Mouse (Mus musculus): Measurements from ENCODE around the gene Sel1l3. TPM values are rescaled to one million over a fixed set of nuclear protein-coding genes. Genes with fewer than 3 reads are reported as not detected.

Sel1l3 gene
- polyA plus RNA-seq, 1 experiment from 2014 or later = 1.5 TPM

DNA sequence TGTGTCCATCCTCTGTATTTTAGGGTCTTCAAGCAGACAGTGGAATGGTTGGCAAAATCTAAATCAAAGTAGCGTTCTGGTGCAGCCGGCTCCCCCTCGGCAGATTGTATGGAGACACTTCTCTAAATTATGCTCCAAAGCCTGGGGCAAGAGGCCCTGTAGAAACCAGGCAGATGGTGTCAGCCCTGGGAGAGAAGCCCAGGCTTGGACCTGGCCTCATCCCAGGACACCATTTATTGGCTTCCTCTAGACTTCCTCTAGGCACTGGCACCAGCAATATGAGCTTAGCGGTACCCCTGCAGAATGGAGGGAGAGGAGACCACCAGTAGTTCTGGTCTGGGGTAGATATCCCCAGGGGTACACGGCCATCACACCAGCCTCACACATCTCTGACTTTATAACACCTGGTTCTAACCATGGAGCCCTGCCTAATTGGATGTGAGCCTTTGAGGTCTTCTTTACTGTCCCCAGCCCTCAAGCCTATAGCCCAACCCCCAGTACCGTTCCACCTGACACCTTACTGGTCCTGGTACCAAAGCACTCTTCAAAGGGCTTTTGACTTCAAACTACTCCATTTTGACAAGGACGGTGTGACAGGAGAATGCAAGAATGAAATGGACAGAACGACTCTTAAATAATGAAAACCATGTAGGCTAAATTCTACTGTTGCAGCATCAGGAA, 52.1 kb downstream of the Sel1l3 start:
- Histone ChIP-seq H3K27me3 (ENCODE audit: control insufficient read depth, insufficient read depth, low read length) (no peaks in the 10 kb centered on the region), H3K9ac (ENCODE audit: low read length) (no peak overlapping the region), H3K9me3 (ENCODE audit: control insufficient read depth, low read length) (no peaks in the 10 kb centered on the region), H3K27ac (replicated peaks; ENCODE audit: low read depth, low read length) (no peak overlapping the region), H3K4me3 (ENCODE audit: low read depth, low read length) (no peak overlapping the region), H3K4me2 (ENCODE audit: low read depth, severe bottlenecking) (no peak overlapping the region), H3K36me3 (ENCODE audit: control insufficient read depth, insufficient read depth, low read length) (no peaks in the 10 kb centered on the region), H3K4me1 (ENCODE audit: control insufficient read depth, insufficient read depth, low read length) (no peaks in the 10 kb centered on the region)
- WGBS = 88% methylated on average over 8 of the region's 8 CpGs
- no peak for ATAC-seq (ENCODE audit: insufficient number of reproducible peaks, low FRiP score, low TSS enrichment, low read depth)
- no peak for DNase-seq (ENCODE audit: low spot score)

DNA sequence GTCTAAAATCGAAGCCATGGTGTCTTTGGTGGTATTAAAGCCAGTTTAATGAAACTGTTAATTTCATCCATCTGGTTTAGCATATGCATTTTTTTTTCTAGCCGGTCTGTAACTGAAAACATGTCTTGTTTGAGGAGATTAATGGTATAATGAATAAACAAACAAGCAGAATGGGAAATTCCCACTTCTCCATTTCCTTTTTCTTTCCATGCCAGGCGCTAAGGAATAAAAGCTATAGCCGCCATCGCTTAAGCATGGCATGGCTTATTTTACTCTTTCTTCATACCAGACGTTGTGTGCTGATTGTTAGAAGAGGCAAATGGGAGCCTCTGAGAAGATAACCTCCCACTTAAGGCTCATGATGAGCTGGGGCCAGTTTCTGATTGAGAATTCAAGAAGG, 53.5 kb downstream of the Sel1l3 start:
- Histone ChIP-seq H3K27me3 (ENCODE audit: control insufficient read depth, insufficient read depth, low read length) (no peaks in the 10 kb centered on the region), H3K4me3 (ENCODE audit: low read depth, low read length) (no peak overlapping the region), H3K27ac (replicated peaks; ENCODE audit: low read depth, low read length) (no peak overlapping the region), H3K4me1 (ENCODE audit: control insufficient read depth, insufficient read depth, low read length) (no peaks in the 10 kb centered on the region), H3K4me2 (ENCODE audit: low read depth, severe bottlenecking) (no peak overlapping the region), H3K36me3 (ENCODE audit: control insufficient read depth, insufficient read depth, low read length) (no peaks in the 10 kb centered on the region), H3K9ac (ENCODE audit: low read length) (no peak overlapping the region), H3K9me3 (ENCODE audit: control insufficient read depth, low read length) (no peaks in the 10 kb centered on the region)
- no peak for ATAC-seq (ENCODE audit: insufficient number of reproducible peaks, low FRiP score, low TSS enrichment, low read depth)
- DNase-seq (ENCODE audit: low spot score) = no peak
- 88% methylated on average over 6 of the region's 6 CpGs for WGBS

DNA sequence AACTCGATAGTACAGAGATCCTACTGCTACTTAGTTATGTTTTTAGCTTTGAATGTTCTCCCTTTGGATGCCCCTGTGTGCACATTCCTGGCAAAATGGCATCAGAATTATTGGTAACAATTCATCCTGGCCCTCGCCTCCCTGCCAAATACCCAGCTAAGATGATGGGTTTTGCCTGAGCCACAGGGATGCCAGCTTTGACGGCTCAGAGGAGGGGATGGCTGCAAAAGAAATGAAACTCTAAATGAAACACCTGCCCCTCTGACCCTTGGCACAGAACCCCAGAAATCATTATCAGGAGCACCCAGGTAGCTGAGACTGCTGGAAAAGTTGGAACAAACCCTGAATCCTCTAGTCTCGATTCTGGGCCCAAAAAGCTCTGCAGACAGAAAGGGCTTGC, 54.1 kb downstream of the Sel1l3 start:
- Histone ChIP-seq H3K27me3 (ENCODE audit: control insufficient read depth, insufficient read depth, low read length) (no peaks in the 10 kb centered on the region), H3K4me1 (ENCODE audit: control insufficient read depth, insufficient read depth, low read length) (no peaks in the 10 kb centered on the region), H3K27ac (replicated peaks; ENCODE audit: low read depth, low read length) (no peak overlapping the region), H3K4me2 (ENCODE audit: low read depth, severe bottlenecking) (no peak overlapping the region), H3K9me3 (ENCODE audit: control insufficient read depth, low read length) (no peaks in the 10 kb centered on the region), H3K36me3 (ENCODE audit: control insufficient read depth, insufficient read depth, low read length) (no peaks in the 10 kb centered on the region), H3K9ac (ENCODE audit: low read length) (no peak overlapping the region), H3K4me3 (ENCODE audit: low read depth, low read length) (no peak overlapping the region)
- no peak for ATAC-seq (ENCODE audit: insufficient number of reproducible peaks, low FRiP score, low TSS enrichment, low read depth)
- no peak for DNase-seq (ENCODE audit: low spot score)
- WGBS = 82% methylated on average over 4 of the region's 4 CpGs

DNA sequence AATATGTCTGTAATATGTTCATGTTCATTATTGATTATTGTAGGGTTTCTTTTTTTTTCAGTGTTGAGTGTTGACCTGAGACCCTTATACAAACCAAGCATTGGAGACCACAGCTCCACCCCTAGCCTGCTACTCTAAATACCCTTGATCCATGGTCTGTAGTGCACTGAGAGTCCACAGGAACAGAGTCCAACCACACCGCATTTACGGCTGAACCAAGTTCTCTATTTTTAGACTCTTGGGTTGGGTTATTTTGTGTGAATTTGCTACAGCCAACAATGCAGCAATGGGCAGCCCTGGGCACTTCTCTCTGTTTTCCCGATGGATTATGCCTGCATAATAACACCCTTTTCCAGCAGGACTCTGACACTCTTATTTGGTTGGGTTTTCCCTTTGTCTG, 54.6 kb downstream of the Sel1l3 start:
- H3K36me3 ChIP-seq (ENCODE audit: control insufficient read depth, insufficient read depth, low read length) = no peaks in the 10 kb centered on the region
- 94% methylated on average over 3 of the region's 3 CpGs for WGBS
- DNase-seq (ENCODE audit: low spot score) = no peak
- H3K27ac ChIP-seq (replicated peaks; ENCODE audit: low read depth, low read length) = no peak overlapping the region
- no peak for ATAC-seq (ENCODE audit: insufficient number of reproducible peaks, low FRiP score, low TSS enrichment, low read depth)
- no peaks in the 10 kb centered on the region for H3K9me3 ChIP-seq (ENCODE audit: control insufficient read depth, low read length)
- H3K9ac ChIP-seq (ENCODE audit: low read length) = no peak overlapping the region
- H3K4me2 ChIP-seq (ENCODE audit: low read depth, severe bottlenecking) = no peak overlapping the region
- no peaks in the 10 kb centered on the region for H3K4me1 ChIP-seq (ENCODE audit: control insufficient read depth, insufficient read depth, low read length)
- no peak overlapping the region for H3K4me3 ChIP-seq (ENCODE audit: low read depth, low read length)
- H3K27me3 ChIP-seq (ENCODE audit: control insufficient read depth, insufficient read depth, low read length) = no peaks in the 10 kb centered on the region

DNA sequence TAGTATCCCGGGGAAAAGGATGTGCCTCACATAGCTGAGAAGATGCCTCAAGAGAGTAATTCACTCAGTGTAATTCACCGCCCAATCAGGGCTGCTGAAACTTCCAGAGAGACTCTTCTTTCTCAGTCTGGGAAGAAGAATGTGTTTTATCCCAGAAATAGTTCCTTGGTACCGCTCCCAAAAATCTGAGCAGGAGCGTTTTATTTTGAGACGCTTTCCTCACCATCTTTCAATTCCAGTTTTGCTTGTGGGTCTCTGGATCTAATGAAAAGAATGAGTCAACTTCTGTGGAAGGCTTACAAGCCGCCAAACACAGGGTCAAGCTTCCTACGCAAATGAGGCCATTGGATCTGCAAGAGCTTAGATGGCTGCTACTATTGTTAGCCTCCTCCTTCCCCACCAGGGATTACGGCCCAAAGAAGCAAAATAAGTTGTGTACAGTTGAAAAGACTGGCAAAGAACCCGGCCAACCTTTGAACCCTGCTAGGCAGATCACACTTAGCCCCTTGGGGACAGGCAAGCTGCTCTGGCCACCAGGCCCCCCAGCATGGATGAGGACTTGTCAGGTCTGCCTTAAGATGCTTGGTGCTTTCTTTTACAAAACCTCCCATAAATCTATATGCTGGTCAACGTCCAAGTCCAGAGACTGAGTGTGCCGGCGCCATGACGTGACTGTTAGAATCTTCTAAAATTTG, 57.6 kb downstream of the Sel1l3 start:
- no peaks in the 10 kb centered on the region for H3K36me3 ChIP-seq (ENCODE audit: control insufficient read depth, insufficient read depth, low read length)
- no peak for DNase-seq (ENCODE audit: low spot score)
- 83% methylated on average over 13 of the region's 13 CpGs for WGBS

DNA sequence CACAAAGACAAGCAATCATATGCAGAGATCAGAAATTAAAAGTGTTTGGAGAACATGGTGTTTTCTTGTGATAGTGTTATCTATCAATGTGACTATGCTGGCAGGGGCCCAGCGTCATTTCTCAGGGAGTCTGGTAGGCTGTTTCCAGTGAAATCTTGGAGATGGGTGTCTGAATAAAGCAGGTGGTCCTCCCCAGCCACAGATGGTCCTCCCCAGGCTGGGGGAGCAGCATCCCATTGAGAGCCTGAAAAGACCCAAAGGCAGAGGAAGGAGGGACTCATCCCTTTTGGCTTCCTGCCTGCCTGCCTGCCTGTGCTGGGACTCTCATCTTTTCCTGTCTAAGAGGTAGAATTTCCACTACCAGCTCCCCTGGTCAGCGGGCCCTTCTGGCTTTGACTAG, 59.2 kb downstream of the Sel1l3 start:
- DNase-seq (ENCODE audit: low spot score) (no peak), ATAC-seq (ENCODE audit: insufficient number of reproducible peaks, low FRiP score, low TSS enrichment, low read depth) (no peak)
- no peak overlapping the region for H3K9ac ChIP-seq (ENCODE audit: low read length)
- WGBS = 88% methylated on average over 2 of the region's 2 CpGs
- no peaks in the 10 kb centered on the region for H3K4me1 ChIP-seq (ENCODE audit: control insufficient read depth, insufficient read depth, low read length)
- H3K27me3 ChIP-seq (ENCODE audit: control insufficient read depth, insufficient read depth, low read length) = no peaks in the 10 kb centered on the region
- no peak overlapping the region for H3K4me3 ChIP-seq (ENCODE audit: low read depth, low read length)
- no peak overlapping the region for H3K4me2 ChIP-seq (ENCODE audit: low read depth, severe bottlenecking)
- H3K9me3 ChIP-seq (ENCODE audit: control insufficient read depth, low read length) = no peaks in the 10 kb centered on the region
- no peak overlapping the region for H3K27ac ChIP-seq (replicated peaks; ENCODE audit: low read depth, low read length)
- no peaks in the 10 kb centered on the region for H3K36me3 ChIP-seq (ENCODE audit: control insufficient read depth, insufficient read depth, low read length)

More for the DNA sequence above, 57.6 kb downstream of the Sel1l3 start:
- H3K4me3 ChIP-seq (ENCODE audit: low read depth, low read length) = no peak overlapping the region
- H3K9ac ChIP-seq (ENCODE audit: low read length) = no peak overlapping the region
- H3K27me3 ChIP-seq (ENCODE audit: control insufficient read depth, insufficient read depth, low read length) = no peaks in the 10 kb centered on the region
- H3K27ac ChIP-seq (replicated peaks; ENCODE audit: low read depth, low read length) = no peak overlapping the region
- no peak for ATAC-seq (ENCODE audit: insufficient number of reproducible peaks, low FRiP score, low TSS enrichment, low read depth)
- no peaks in the 10 kb centered on the region for H3K9me3 ChIP-seq (ENCODE audit: control insufficient read depth, low read length)
- H3K4me1 ChIP-seq (ENCODE audit: control insufficient read depth, insufficient read depth, low read length) = no peaks in the 10 kb centered on the region
- no peak overlapping the region for H3K4me2 ChIP-seq (ENCODE audit: low read depth, severe bottlenecking)

DNA sequence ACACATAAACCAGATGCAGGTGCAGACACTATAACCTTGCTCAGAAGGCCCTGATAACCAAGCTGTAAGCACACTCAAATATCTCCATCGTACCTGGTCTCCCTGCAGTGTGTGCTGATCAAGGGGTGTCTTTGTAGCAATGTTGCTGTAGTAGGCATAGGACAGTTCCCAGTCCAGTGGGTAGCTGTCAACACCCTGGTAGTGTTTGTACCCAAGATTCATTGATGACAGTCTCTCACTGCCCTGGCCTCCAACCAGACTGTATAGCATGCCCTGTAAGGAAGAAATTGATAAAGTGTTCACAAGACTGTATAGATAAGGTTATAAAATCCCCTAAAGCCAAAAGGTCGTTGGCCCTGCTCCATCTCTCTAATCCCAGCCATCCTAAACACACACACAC, 59.6 kb downstream of the Sel1l3 start:
- no peak overlapping the region for H3K4me3 ChIP-seq (ENCODE audit: low read depth, low read length)
- H3K4me1 ChIP-seq (ENCODE audit: control insufficient read depth, insufficient read depth, low read length) = no peaks in the 10 kb centered on the region
- no peaks in the 10 kb centered on the region for H3K36me3 ChIP-seq (ENCODE audit: control insufficient read depth, insufficient read depth, low read length)
- no peak overlapping the region for H3K9ac ChIP-seq (ENCODE audit: low read length)
- no peak overlapping the region for H3K27ac ChIP-seq (replicated peaks; ENCODE audit: low read depth, low read length)
- no peaks in the 10 kb centered on the region for H3K27me3 ChIP-seq (ENCODE audit: control insufficient read depth, insufficient read depth, low read length)
- ATAC-seq (ENCODE audit: insufficient number of reproducible peaks, low FRiP score, low TSS enrichment, low read depth) (no peak), DNase-seq (ENCODE audit: low spot score) (no peak)
- no peak overlapping the region for H3K4me2 ChIP-seq (ENCODE audit: low read depth, severe bottlenecking)
- no peaks in the 10 kb centered on the region for H3K9me3 ChIP-seq (ENCODE audit: control insufficient read depth, low read length)
- 74% methylated on average over 2 of the region's 2 CpGs for WGBS

DNA sequence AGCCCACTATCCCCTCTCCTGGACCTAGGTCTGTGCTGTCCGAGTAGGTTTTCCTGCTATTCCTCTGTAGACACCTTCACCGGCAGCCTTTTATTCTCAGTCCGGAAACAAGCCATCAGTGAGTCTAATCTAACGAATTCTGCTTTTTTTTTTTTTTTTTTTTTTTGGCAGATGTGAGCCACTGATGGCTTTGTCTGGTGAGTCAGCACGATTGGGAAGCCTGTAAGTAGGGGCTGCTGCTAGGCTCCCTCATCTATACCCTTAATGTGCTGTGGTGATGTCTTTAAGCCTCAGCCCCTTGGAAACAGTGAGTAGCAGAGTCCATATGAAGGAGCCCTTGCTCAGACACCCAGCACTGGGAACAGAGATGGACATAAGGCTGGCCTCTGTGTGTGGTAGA, 60.6 kb downstream of the Sel1l3 start:
- DNase-seq (ENCODE audit: low spot score) (no peak), ATAC-seq (ENCODE audit: insufficient number of reproducible peaks, low FRiP score, low TSS enrichment, low read depth) (no peak)
- no peaks in the 10 kb centered on the region for H3K27me3 ChIP-seq (ENCODE audit: control insufficient read depth, insufficient read depth, low read length)
- 76% methylated on average over 5 of the region's 5 CpGs for WGBS
- H3K9ac ChIP-seq (ENCODE audit: low read length) = no peak overlapping the region
- H3K27ac ChIP-seq (replicated peaks; ENCODE audit: low read depth, low read length) = no peak overlapping the region
- H3K4me2 ChIP-seq (ENCODE audit: low read depth, severe bottlenecking) = no peak overlapping the region
- no peak overlapping the region for H3K4me3 ChIP-seq (ENCODE audit: low read depth, low read length)
- no peaks in the 10 kb centered on the region for H3K9me3 ChIP-seq (ENCODE audit: control insufficient read depth, low read length)
- no peaks in the 10 kb centered on the region for H3K36me3 ChIP-seq (ENCODE audit: control insufficient read depth, insufficient read depth, low read length)
- no peaks in the 10 kb centered on the region for H3K4me1 ChIP-seq (ENCODE audit: control insufficient read depth, insufficient read depth, low read length)
